Mouse (Mus musculus): ENCODE results near the gene Crybb1. TPM values are rescaled to one million over a fixed set of nuclear protein-coding genes. Genes with fewer than 3 reads are reported as not detected.
A peak's percentile ranks its signal among the peaks of the same experiment; 100 is the strongest.

Crybb1 gene
- polyA plus RNA-seq, 1 experiment from 2014 or later: 2.9 TPM

DNA sequence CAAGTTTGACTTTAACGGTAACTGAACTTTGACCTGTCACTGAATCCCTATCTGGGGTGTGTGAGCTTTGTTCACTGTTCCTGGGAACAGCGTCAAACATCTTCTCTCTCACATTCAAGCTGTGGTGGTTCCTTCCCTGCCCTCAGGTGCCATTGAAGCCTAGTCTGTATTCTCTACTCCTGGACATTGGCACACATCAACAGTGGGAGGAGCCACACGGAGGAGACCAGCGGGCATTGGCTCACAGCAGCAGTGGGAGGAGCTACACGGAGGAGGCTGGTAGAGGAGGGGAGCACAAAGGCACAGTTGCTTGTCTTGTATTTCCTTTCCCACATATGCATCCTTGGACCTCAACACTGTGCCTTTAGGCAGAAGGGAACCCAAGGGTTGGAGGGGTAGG, 12.6 kb upstream of the Crybb1 start:
- Histone ChIP-seq H3K27me3 (replicated peaks; ENCODE audit: control insufficient read depth, insufficient read depth, low read length) (no peaks in the 10 kb centered on the region), H3K9ac (ENCODE audit: low read depth, low read length) (no peak overlapping the region), H3K4me2 (ENCODE audit: low read depth, low read length) (no peak overlapping the region), H3K4me1 (ENCODE audit: control insufficient read depth, insufficient read depth, low read length) (peaks cover 7% of the 10 kb centered on the region; the same call in 1 of the 2 replicates), H3K9me3 (ENCODE audit: control insufficient read depth, low read length) (no peaks in the 10 kb centered on the region), H3K4me3 (ENCODE audit: low read length) (no peak overlapping the region), H3K36me3 (ENCODE audit: control insufficient read depth, insufficient read depth, low read length) (no peaks in the 10 kb centered on the region), H3K27ac (ENCODE audit: low read length) (no peak overlapping the region)
- 51% methylated on average over 5 of the region's 5 CpGs for WGBS
- ATAC-seq: 0 out of 2 replicates have a peak, but pooled peaks have one; percentile 44

DNA sequence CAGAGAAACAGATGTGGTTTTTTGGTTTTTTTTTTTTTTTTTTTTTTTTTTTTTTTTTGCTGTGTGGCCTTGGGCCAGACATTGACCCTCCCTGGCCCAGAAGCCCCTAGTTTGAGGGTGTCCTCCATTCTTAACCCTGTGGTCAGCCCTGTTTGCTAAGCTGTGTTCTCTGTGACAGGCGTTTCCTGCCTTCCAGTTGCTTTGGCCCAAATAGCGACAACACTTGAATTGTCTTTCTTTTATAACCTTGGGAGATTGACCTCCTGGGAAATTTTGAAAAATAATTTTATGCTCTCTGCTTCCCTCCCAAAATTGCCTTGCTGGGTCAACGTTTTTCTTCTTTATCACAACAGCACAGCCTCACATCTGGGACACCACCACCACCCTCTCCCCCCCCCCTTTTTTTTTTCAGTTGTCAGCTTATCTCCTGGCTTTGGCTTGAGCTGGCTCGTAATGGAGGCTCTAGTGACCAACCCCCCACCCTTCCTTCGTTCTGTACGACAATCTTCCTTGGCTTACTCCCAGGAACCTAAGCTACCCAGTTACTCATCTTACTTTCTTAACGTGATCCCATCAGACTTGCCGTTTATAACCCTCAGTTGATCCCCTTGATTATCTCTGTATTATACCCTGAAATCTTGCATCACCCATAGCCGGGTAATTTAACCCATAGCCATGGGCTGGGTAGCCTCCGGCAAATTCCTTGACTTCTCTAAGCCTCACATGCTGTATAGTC, 11.9 kb upstream of the Crybb1 start:
- Histone ChIP-seq H3K9ac (ENCODE audit: low read depth, low read length) (no peak overlapping the region), H3K4me2 (ENCODE audit: low read depth, low read length) (no peak overlapping the region), H3K4me3 (ENCODE audit: low read length) (no peak overlapping the region), H3K4me1 (ENCODE audit: control insufficient read depth, insufficient read depth, low read length) (peaks cover 7% of the 10 kb centered on the region; the same call in 1 of the 2 replicates), H3K9me3 (ENCODE audit: control insufficient read depth, low read length) (no peaks in the 10 kb centered on the region), H3K27me3 (replicated peaks; ENCODE audit: control insufficient read depth, insufficient read depth, low read length) (no peaks in the 10 kb centered on the region), H3K36me3 (ENCODE audit: control insufficient read depth, insufficient read depth, low read length) (no peaks in the 10 kb centered on the region), H3K27ac (ENCODE audit: low read length) (no peak overlapping the region)
- WGBS: 52% methylated on average over 10 of the region's 10 CpGs
- no peak for ATAC-seq

DNA sequence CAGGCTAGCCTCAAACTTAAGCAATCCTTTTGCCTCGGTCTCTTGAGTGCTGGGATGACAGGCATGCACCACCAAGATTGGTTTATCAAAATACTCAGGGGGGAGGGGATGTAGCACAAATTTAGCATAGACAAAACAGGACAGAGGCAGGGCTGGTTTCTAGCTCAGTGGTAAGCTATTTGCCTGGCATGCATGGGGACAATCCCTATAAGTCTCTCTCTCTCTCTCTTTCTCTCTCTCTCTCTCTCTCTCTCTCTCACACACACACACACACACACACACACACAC, 11.4 kb upstream of the Crybb1 start:
- Histone ChIP-seq H3K27me3 (replicated peaks; ENCODE audit: control insufficient read depth, insufficient read depth, low read length) (no peaks in the 10 kb centered on the region), H3K4me2 (ENCODE audit: low read depth, low read length) (no peak overlapping the region), H3K36me3 (ENCODE audit: control insufficient read depth, insufficient read depth, low read length) (no peaks in the 10 kb centered on the region), H3K9me3 (ENCODE audit: control insufficient read depth, low read length) (no peaks in the 10 kb centered on the region), H3K4me1 (ENCODE audit: control insufficient read depth, insufficient read depth, low read length) (peaks cover 4% of the 10 kb centered on the region; the same call in 1 of the 2 replicates), H3K27ac (ENCODE audit: low read length) (no peak overlapping the region), H3K4me3 (ENCODE audit: low read length) (no peak overlapping the region), H3K9ac (ENCODE audit: low read depth, low read length) (no peak overlapping the region)
- ATAC-seq: no peak
- WGBS: 58% methylated on average over 1 of the region's 1 CpGs

DNA sequence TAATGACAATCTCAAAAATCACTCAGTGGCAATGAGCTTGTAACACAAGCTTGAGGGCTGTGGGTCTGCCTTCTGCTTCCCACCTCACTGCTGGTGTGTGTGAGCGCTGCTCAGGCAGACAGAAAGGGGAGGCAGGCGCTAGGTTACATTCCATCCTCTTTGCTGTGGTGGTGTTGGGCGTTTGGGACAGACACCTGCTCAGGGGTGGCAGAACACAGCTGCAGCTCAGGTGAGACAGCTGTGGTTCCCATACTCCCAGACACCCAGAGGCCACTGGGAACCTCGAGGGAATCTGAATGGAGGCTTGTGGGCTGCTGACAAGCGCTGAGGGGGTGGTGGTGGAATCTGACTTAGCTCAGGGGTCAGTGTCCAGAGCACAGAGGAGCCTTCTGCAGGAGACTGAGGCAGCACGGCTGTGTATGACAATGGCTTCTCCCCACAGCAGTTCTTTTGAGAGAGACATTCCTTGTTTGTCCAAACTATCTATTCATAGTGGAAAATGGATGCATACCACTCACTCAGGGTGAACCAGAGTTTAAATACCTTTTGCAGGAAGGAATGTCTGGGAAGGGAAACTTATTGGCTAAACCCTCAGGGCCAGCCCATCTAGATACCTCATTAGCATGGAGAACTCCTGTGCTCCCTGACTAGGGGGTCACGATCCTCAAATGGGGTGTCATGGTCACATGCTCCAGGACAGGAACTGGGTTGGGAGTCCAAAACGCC, 10.6 kb upstream of the Crybb1 start:
- no peak overlapping the region for H3K9ac ChIP-seq (ENCODE audit: low read depth, low read length)
- no peak overlapping the region for H3K27ac ChIP-seq (ENCODE audit: low read length)
- no peak for ATAC-seq
- H3K36me3 ChIP-seq (ENCODE audit: control insufficient read depth, insufficient read depth, low read length): no peaks in the 10 kb centered on the region
- 47% methylated on average over 8 of the region's 8 CpGs for WGBS
- H3K4me1 ChIP-seq (ENCODE audit: control insufficient read depth, insufficient read depth, low read length): 0 out of 2 replicates have a peak, but pooled peaks cover 4% of the 10 kb centered on the region
- H3K9me3 ChIP-seq (ENCODE audit: control insufficient read depth, low read length): no peaks in the 10 kb centered on the region
- no peak overlapping the region for H3K4me3 ChIP-seq (ENCODE audit: low read length)
- H3K4me2 ChIP-seq (ENCODE audit: low read depth, low read length): no peak overlapping the region
- no peaks in the 10 kb centered on the region for H3K27me3 ChIP-seq (replicated peaks; ENCODE audit: control insufficient read depth, insufficient read depth, low read length)

DNA sequence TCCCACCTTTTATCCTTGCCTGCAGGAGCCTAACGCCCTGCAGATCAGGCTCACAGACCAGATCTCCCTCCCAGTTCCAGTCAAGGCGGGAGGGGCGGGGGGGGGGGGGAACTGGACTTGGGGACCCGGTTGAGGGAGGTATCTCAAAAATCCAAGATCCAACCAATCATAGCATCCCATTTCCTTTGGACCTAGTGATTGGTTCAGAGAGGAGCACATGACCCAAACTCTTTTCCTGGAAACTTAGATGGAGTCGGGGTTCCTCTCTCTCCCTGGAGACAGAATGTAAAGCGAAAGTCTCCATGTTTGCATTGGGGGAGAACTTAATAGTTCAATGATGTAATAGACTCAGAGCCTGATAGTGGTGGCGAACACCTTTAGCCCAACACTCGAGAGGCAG, 8.2 kb upstream of the Crybb1 start:
- H3K4me3 ChIP-seq (ENCODE audit: low read length): no peak overlapping the region
- H3K36me3 ChIP-seq (ENCODE audit: control insufficient read depth, insufficient read depth, low read length): no peaks in the 10 kb centered on the region
- H3K4me2 ChIP-seq (ENCODE audit: low read depth, low read length): no peak overlapping the region
- H3K27me3 ChIP-seq (replicated peaks; ENCODE audit: control insufficient read depth, insufficient read depth, low read length): no peaks in the 10 kb centered on the region
- H3K27ac ChIP-seq (ENCODE audit: low read length): no peak overlapping the region
- no peak for ATAC-seq
- WGBS: 38% methylated on average over 8 of the region's 8 CpGs
- no peaks in the 10 kb centered on the region for H3K9me3 ChIP-seq (ENCODE audit: control insufficient read depth, low read length)
- no peak overlapping the region for H3K9ac ChIP-seq (ENCODE audit: low read depth, low read length)
- H3K4me1 ChIP-seq (ENCODE audit: control insufficient read depth, insufficient read depth, low read length): no peaks in the 10 kb centered on the region

DNA sequence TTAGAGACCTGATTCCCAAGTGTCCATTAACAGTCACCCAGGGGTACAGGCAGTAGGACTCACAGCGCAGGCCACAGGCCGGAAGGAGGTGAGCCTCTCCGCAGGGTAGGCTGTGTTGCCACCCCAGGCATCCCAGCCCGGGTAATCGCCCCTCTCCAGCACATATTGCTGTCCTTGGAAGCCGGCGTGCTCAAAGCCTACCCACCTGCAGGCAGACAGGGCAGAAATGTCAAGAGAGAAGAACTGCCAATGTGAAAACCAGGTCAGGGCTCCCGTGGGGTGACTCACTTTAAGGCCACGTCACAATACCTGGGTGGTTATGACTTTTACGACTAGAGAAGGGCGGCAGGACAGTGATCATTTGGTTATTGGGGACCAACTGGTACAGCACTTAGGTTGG, 6.5 kb upstream of the Crybb1 start:
- Histone ChIP-seq H3K4me1 (ENCODE audit: control insufficient read depth, insufficient read depth, low read length) (no peaks in the 10 kb centered on the region), H3K36me3 (ENCODE audit: control insufficient read depth, insufficient read depth, low read length) (no peaks in the 10 kb centered on the region), H3K27ac (ENCODE audit: low read length) (no peak overlapping the region), H3K9ac (ENCODE audit: low read depth, low read length) (no peak overlapping the region), H3K27me3 (replicated peaks; ENCODE audit: control insufficient read depth, insufficient read depth, low read length) (no peaks in the 10 kb centered on the region), H3K4me2 (ENCODE audit: low read depth, low read length) (no peak overlapping the region), H3K9me3 (ENCODE audit: control insufficient read depth, low read length) (no peaks in the 10 kb centered on the region), H3K4me3 (ENCODE audit: low read length) (no peak overlapping the region)
- WGBS: 84% methylated on average over 11 of the region's 11 CpGs
- no peak for ATAC-seq

DNA sequence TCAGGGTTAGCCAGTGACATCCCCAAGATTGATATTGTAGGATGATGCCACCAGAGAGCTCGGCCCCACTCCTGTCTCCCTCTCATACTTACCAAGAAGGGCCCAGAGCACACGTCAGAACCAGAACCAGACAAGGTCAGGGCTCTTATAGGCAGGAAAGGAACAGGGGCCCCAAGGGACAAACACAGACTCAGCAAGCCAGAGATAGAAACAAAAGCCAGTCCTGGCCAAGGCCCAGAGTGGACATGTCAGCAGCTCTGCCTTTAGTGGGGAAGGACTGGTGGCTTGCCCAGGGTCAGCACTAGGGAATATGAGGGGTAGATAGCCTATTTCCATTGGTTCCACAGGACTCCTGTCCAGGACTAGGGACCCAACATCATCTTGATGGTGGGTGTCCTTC, 3.2 kb upstream of the Crybb1 start, which contains the start of gene Cryba4:
TSS of gene Cryba4 (minus strand) at position 119 of the 400 bp plus-strand sequence.
- Histone ChIP-seq H3K9me3 (ENCODE audit: control insufficient read depth, low read length) (no peaks in the 10 kb centered on the region), H3K27me3 (replicated peaks; ENCODE audit: control insufficient read depth, insufficient read depth, low read length) (no peaks in the 10 kb centered on the region), H3K4me2 (ENCODE audit: low read depth, low read length) (no peak within 1 kb of the TSS), H3K4me1 (ENCODE audit: control insufficient read depth, insufficient read depth, low read length) (peaks cover 2% of the 10 kb centered on the region; the same call in 1 of the 2 replicates), H3K36me3 (ENCODE audit: control insufficient read depth, insufficient read depth, low read length) (no peaks in the 10 kb centered on the region), H3K27ac (ENCODE audit: low read length) (no peak within 1 kb of the TSS), H3K9ac (ENCODE audit: low read depth, low read length) (no peak within 1 kb of the TSS), H3K4me3 (ENCODE audit: low read length) (no peak within 1 kb of the TSS)
- WGBS: 74% methylated on average over 2 of the region's 2 CpGs
- no peak for ATAC-seq

DNA sequence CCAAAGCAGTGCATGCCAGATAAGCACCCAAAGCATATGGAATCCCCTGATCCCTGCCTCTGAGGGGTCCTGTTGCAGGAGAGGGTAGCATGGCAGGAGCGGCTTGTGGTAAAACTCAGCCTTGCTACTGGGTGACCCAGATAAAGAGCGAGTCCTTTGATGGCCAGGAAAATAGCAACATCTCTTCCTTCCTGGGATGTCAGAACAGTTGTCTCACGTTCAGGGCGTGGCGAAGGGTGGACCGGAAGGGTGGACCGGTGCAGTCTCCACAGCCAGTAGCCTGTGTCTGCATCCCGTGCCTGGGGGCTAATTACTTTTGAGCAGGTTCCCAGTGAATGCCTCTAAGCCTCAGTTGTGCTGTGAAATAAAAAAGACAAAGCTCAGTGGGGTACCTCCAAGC, 2.4 kb upstream of the Crybb1 start:
- Histone ChIP-seq H3K27ac (ENCODE audit: low read length) (no peak overlapping the region), H3K9me3 (ENCODE audit: control insufficient read depth, low read length) (no peaks in the 10 kb centered on the region), H3K9ac (ENCODE audit: low read depth, low read length) (no peak overlapping the region), H3K4me1 (ENCODE audit: control insufficient read depth, insufficient read depth, low read length) (peaks cover 2% of the 10 kb centered on the region; the same call in 1 of the 2 replicates), H3K27me3 (replicated peaks; ENCODE audit: control insufficient read depth, insufficient read depth, low read length) (no peaks in the 10 kb centered on the region), H3K36me3 (ENCODE audit: control insufficient read depth, insufficient read depth, low read length) (no peaks in the 10 kb centered on the region), H3K4me2 (ENCODE audit: low read depth, low read length) (no peak overlapping the region), H3K4me3 (ENCODE audit: low read length) (no peak overlapping the region)
- 0 out of 2 replicates have a peak, but pooled peaks have one; percentile 22 for ATAC-seq
- WGBS: 40% methylated on average over 8 of the region's 8 CpGs

DNA sequence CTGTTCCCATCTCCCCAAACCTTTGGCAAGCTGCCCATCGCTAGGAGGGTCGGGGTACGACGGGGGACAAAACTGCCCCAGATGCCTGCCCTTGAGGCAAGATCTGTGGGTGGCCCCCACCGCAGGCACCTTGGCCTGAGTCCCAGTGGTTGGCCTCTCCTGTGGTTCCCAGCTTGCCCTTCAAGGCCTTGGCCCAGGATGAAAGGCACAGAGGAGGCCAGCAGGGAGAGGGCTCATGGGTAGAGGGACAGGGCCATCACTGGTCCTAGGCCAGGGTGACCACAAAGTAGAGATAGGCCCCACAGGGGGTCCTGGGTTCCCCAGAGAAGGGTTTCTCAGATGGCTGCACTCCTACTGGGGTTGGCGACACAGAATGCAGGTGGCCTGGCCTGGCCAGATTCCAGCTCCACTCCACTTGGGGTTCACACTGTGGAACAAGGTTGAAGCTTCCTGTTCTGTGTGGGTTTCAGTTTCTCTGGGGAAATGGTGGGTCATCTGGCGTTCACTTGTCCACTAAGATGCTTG, 1.3 kb upstream of the Crybb1 start:
- no peaks in the 10 kb centered on the region for H3K36me3 ChIP-seq (ENCODE audit: control insufficient read depth, insufficient read depth, low read length)
- no peak overlapping the region for H3K27ac ChIP-seq (ENCODE audit: low read length)
- no peak for ATAC-seq
- H3K9ac ChIP-seq (ENCODE audit: low read depth, low read length): no peak overlapping the region
- H3K4me1 ChIP-seq (ENCODE audit: control insufficient read depth, insufficient read depth, low read length): peaks cover 2% of the 10 kb centered on the region; the same call in 1 of the 2 replicates
- H3K4me3 ChIP-seq (ENCODE audit: low read length): no peak overlapping the region
- H3K27me3 ChIP-seq (replicated peaks; ENCODE audit: control insufficient read depth, insufficient read depth, low read length): no peaks in the 10 kb centered on the region
- H3K4me2 ChIP-seq (ENCODE audit: low read depth, low read length): no peak overlapping the region
- WGBS: 65% methylated on average over 7 of the region's 7 CpGs
- H3K9me3 ChIP-seq (ENCODE audit: control insufficient read depth, low read length): no peaks in the 10 kb centered on the region

Data from intestine, embryonic 16.5 days (tissue).